Mouse (Mus musculus): ENCODE measurements around the gene Dyrk1b. TPM values are rescaled to one million over a fixed set of nuclear protein-coding genes. Genes with fewer than 3 reads are reported as not detected.
"Not testable (repeated sequence)": the region's sequence is repeated elsewhere in the genome, so short reads cannot be mapped to it uniquely, and the experiment has no call there.

The Dyrk1b gene
- polyA plus RNA-seq (2016; fragmentation: Nextera tagmentation; extraction: Ambion mirVana), result 16.9 and 17.4 TPM in 2 replicates

DNA sequence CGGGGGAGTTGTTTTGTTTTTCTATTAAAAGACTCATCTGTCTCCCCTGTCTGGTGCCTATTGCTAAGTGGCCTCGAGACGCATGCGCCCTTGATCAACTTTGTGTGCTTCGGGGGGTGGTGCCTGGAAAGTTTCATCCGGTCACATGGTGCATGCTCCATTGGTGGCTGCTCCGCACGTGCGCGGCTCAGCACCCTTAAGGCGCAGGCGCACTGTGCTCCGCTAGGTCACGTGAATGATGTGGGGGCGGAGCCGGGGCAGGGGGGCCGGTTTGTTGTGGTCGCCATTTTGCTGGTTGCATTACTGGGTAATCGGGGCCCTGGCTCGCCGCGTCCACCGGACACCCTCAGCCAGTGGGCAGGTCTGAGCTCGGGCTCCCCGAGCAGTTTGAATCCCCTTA lies at the start of gene Dyrk1b:
Gene Dyrk1b (plus strand): TSS at position 242 of the 400 bp plus-strand sequence.
- H3K4me3 ChIP-seq (replicated peaks), result peak within 1 kb of the TSS; percentile 92
- peak within 1 kb of the TSS; percentile 84 for H3K4me2 ChIP-seq
- H3K27me3 ChIP-seq, result no peaks in the 10 kb centered on the region
- H3K4me1 ChIP-seq, result peaks cover 13% of the 10 kb centered on the region
- WGBS, result under 1% methylated on average over 25 of the region's 25 CpGs
- peaks cover 66% of the 10 kb centered on the region for H3K36me3 ChIP-seq (replicated peaks)
- no peaks in the 10 kb centered on the region for H3K9me3 ChIP-seq
- H3K9ac ChIP-seq, result peak within 1 kb of the TSS; percentile 98
- ATAC-seq (ENCODE audit: low FRiP score), result peak; percentile 91
- H3K27ac ChIP-seq, result peak within 1 kb of the TSS; percentile 96

GRCm38 (mm10) chr7:28137613-28138012 lies 41.7 kb upstream of the Dyrk1b start:
- Histone ChIP-seq H3K4me2 (no peak overlapping the region), H3K9me3 (no peaks in the 10 kb centered on the region), H3K27me3 (peaks cover 4% of the 10 kb centered on the region; the same call in 1 of the 2 replicates), H3K27ac (no peak overlapping the region), H3K4me1 (no peaks in the 10 kb centered on the region), H3K36me3 (replicated peaks) (no peaks in the 10 kb centered on the region), H3K9ac (no peak overlapping the region), H3K4me3 (replicated peaks) (no peak overlapping the region)
- WGBS, result 54% methylated on average over 5 of the region's 5 CpGs
- ATAC-seq (ENCODE audit: low FRiP score), result no peak

DNA sequence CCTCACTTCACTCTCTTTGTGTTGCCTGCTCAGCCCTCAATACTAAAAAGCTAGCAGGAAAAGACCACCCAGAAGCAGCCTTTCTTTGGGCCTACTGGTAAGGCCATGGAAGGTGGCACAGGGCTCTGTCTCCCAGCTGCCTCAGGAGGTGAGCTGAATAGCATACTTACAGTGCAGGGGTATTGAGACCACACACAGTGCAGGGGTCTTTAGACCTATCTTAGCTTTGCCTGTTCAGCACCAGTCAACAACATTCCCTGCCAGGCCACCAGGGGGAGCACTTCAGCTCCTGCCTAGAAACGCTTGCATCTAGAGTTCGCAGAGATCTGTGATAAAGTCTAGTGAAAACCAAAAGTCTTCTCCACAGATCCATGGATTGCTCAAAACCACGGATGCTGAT lies 31.0 kb upstream of the Dyrk1b start:
- no peak overlapping the region for H3K4me3 ChIP-seq (replicated peaks)
- peaks cover 15% of the 10 kb centered on the region; the same call in 1 of the 2 replicates for H3K27me3 ChIP-seq
- peaks cover 9% of the 10 kb centered on the region; the same call in 1 of the 2 replicates for H3K4me1 ChIP-seq
- no peak overlapping the region for H3K9ac ChIP-seq
- no peaks in the 10 kb centered on the region for H3K9me3 ChIP-seq
- no peak overlapping the region for H3K4me2 ChIP-seq
- ATAC-seq (ENCODE audit: low FRiP score), result peak; percentile 71
- H3K27ac ChIP-seq, result no peak overlapping the region
- 17% methylated on average over 3 of the region's 3 CpGs for WGBS
- H3K36me3 ChIP-seq (replicated peaks), result no peaks in the 10 kb centered on the region

- Histone ChIP-seq H3K4me2 (no peak overlapping the region), H3K4me3 (replicated peaks) (no peak overlapping the region), H3K9me3 (no peaks in the 10 kb centered on the region), H3K4me1 (peaks cover 9% of the 10 kb centered on the region; the same call in 1 of the 2 replicates), H3K36me3 (replicated peaks) (no peaks in the 10 kb centered on the region), H3K27ac (no peak overlapping the region), H3K9ac (no peak overlapping the region), H3K27me3 (peaks cover 15% of the 10 kb centered on the region; the same call in 1 of the 2 replicates)
- ATAC-seq (ENCODE audit: low FRiP score), result no peak
- 89% methylated on average over 1 of the region's 1 CpGs for WGBS
Observed at GRCm38 (mm10) chr7:28149841-28150240, 29.4 kb upstream of the Dyrk1b start.

- no peak overlapping the region for H3K9ac ChIP-seq
- ATAC-seq (ENCODE audit: low FRiP score), result no peak
- H3K9me3 ChIP-seq, result no peaks in the 10 kb centered on the region
- H3K4me3 ChIP-seq (replicated peaks), result no peak overlapping the region
- H3K27me3 ChIP-seq, result peaks cover 13% of the 10 kb centered on the region; the same call in 1 of the 2 replicates
- 14% methylated on average over 13 of the region's 13 CpGs for WGBS
- no peaks in the 10 kb centered on the region for H3K36me3 ChIP-seq (replicated peaks)
- H3K4me2 ChIP-seq, result no peak overlapping the region
- H3K27ac ChIP-seq, result no peak overlapping the region
- peaks cover 9% of the 10 kb centered on the region; the same call in 1 of the 2 replicates for H3K4me1 ChIP-seq
Observed at GRCm38 (mm10) chr7:28151584-28152221, 27.6 kb upstream of the Dyrk1b start.

DNA sequence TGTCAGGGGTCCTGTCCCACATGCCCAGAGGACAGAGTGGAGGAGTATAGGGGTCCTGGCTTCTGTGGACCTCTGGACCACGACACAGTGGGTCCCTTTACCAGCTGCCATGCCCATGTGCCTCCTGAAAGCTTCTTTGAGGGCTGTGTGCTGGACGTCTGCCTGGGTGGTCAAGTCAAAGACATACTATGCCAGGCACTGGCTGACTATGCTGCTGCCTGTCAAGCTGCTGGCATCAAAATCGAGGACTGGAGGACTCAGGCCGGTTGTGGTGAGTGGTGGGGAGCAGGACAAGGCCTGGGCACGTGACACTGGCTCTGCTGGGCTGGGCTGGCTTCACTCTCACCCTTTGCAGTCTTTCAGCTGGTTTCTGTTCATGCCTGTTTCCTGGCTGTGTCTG lies 25.7 kb upstream of the Dyrk1b start:
- ATAC-seq (ENCODE audit: low FRiP score); H3K27ac ChIP-seq: not testable (repeated sequence)
- WGBS, result 46% methylated on average over 5 of the region's 5 CpGs

GRCm38 (mm10) chr7:28159292-28159691 lies 20.0 kb upstream of the Dyrk1b start:
- no peak for ATAC-seq (ENCODE audit: low FRiP score)
- Histone ChIP-seq H3K36me3 (replicated peaks) (no peaks in the 10 kb centered on the region), H3K9ac (no peak overlapping the region), H3K9me3 (no peaks in the 10 kb centered on the region), H3K27me3 (no peaks in the 10 kb centered on the region), H3K27ac (no peak overlapping the region), H3K4me1 (no peaks in the 10 kb centered on the region), H3K4me3 (replicated peaks) (no peak overlapping the region), H3K4me2 (no peak overlapping the region)
- WGBS, result 76% methylated on average over 6 of the region's 6 CpGs

More for the DNA sequence above, 25.7 kb upstream of the Dyrk1b start:
- H3K27me3 ChIP-seq; H3K9me3 ChIP-seq; H3K9ac ChIP-seq; H3K4me2 ChIP-seq; H3K36me3 ChIP-seq (replicated peaks); H3K4me1 ChIP-seq; H3K4me3 ChIP-seq (replicated peaks): not testable (repeated sequence)

DNA sequence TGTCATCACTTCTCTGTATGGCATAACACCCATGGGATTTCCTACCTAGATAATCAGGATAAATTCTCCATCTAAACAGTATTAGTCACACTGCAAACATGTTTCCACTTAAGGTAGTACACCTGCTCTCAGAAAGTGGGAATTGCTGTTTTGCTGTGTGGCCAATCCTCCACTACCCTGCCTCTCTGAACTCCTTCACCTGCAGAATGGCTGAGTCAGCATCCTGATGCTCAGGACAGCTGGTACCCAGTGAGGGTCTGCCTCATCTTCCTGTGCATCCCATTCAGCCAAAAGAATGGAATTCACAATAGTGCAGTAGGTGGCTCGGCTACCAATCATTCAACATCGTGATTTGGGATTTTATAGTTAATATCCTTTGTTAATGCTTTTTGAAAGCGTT lies 19.4 kb upstream of the Dyrk1b start:
- no peaks in the 10 kb centered on the region for H3K4me1 ChIP-seq
- H3K27ac ChIP-seq, result no peak overlapping the region
- H3K9ac ChIP-seq, result no peak overlapping the region
- no peak overlapping the region for H3K4me2 ChIP-seq
- ATAC-seq (ENCODE audit: low FRiP score), result no peak
- no peaks in the 10 kb centered on the region for H3K27me3 ChIP-seq
- H3K36me3 ChIP-seq (replicated peaks), result no peaks in the 10 kb centered on the region
- no peaks in the 10 kb centered on the region for H3K9me3 ChIP-seq
- WGBS, result 84% methylated on average over 3 of the region's 3 CpGs
- no peak overlapping the region for H3K4me3 ChIP-seq (replicated peaks)

DNA sequence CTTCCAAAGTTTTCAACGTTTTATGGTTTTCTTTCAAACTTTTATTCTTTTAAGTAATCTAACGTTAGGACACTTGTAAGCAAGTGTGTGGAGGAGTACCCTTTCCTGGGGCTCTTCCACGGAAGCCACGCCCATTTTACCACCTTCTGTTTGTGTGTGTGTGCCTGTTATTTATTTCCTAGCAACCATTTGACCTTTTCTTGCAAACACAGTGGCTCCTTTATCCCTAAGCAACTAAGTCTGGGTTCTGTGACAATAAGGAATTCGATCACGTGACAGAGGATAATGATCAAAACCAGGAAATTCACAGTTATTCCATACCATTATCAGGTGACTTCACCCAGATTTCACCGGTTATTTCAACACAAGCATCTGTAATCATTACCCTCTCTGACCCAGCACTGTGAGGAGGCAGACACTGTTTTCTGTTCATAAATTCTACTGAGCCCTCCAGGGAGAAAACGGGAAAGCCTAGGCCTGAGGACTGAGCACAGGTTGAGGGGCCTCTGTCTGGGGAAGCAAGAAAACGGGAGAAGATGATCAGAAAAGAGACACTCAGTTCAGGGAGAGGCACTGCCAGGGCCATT lies 18.0 kb upstream of the Dyrk1b start:
- no peak overlapping the region for H3K27ac ChIP-seq
- no peak for ATAC-seq (ENCODE audit: low FRiP score)
- WGBS, result 60% methylated on average over 9 of the region's 9 CpGs

DNA sequence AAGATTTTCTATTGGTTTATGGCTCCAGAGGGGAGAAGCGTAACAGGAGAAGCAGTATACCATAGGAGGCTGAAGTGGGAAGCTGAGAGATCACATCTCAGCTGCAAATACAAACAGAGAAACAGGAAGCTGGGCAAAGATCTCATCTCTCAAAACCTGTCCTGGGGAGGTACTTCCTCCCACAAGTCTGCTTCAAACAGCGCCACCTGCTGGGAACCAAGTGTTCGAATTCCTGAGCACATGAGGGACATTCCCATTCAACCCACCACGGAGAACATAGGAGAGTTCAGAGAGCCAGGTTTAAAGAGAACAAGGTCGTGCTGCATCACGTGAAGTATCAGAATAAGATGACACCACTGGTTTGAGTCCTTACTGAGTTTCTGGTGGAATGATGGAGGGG lies 13.9 kb upstream of the Dyrk1b start:
- H3K9ac ChIP-seq, result no peak overlapping the region
- H3K27ac ChIP-seq, result no peak overlapping the region
- H3K4me1 ChIP-seq, result peaks cover 18% of the 10 kb centered on the region
- H3K27me3 ChIP-seq, result no peaks in the 10 kb centered on the region
- no peak overlapping the region for H3K4me3 ChIP-seq (replicated peaks)
- no peaks in the 10 kb centered on the region for H3K36me3 ChIP-seq (replicated peaks)
- no peak for ATAC-seq (ENCODE audit: low FRiP score)
- H3K9me3 ChIP-seq, result peaks cover 6% of the 10 kb centered on the region; the same call in 1 of the 2 replicates
- H3K4me2 ChIP-seq, result no peak overlapping the region
- WGBS, result 79% methylated on average over 6 of the region's 6 CpGs

More for the DNA sequence above, 18.0 kb upstream of the Dyrk1b start:
- Histone ChIP-seq H3K9me3 (peaks cover 6% of the 10 kb centered on the region; the same call in 1 of the 2 replicates), H3K9ac (no peak overlapping the region), H3K27me3 (no peaks in the 10 kb centered on the region), H3K4me2 (no peak overlapping the region), H3K4me1 (no peaks in the 10 kb centered on the region), H3K4me3 (replicated peaks) (no peak overlapping the region), H3K36me3 (replicated peaks) (no peaks in the 10 kb centered on the region)

GRCm38 (mm10) chr7:28168320-28169115 lies 10.8 kb upstream of the Dyrk1b start:
- no peaks in the 10 kb centered on the region for H3K27me3 ChIP-seq
- 11% methylated on average over 9 of the region's 9 CpGs for WGBS
- H3K4me2 ChIP-seq, result peak overlapping the region; percentile 94
- H3K27ac ChIP-seq, result peak overlapping the region; percentile 83
- peak overlapping the region; percentile 87 for H3K4me3 ChIP-seq (replicated peaks)
- H3K9ac ChIP-seq, result peak overlapping the region; percentile 85
- H3K4me1 ChIP-seq, result peaks cover 32% of the 10 kb centered on the region
- H3K9me3 ChIP-seq, result peaks cover 6% of the 10 kb centered on the region; the same call in 1 of the 2 replicates
- no peak for ATAC-seq (ENCODE audit: low FRiP score)
- no peaks in the 10 kb centered on the region for H3K36me3 ChIP-seq (replicated peaks)
